Mouse (Mus musculus): ENCODE results near the gene Vgf. TPM values are rescaled to one million over a fixed set of nuclear protein-coding genes. Genes with fewer than 3 reads are reported as not detected.

Vgf gene
- polyA plus RNA-seq, 1 experiment from 2014 or later, result not detected

DNA sequence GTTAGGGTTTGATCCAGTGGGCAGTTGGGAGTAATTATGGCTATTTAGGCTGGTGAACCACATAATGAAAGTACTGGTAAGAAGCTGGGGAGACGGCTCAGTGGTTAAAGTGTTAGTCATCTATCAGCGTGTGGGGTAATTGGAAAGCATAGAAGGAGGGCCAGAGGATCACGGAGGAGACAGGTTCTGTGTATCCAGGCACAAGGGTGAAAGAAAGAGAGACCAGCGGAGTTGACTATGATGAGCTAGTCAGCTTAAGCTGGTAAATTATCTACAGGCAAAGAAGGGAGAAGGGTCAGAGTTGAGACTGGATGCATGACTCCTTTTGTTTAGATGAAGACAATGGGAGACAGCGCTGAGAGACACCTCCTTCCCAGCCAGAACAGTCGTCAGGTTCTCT is 24.9 kb downstream of the Vgf start:
- H3K9ac ChIP-seq, result no peak overlapping the region
- H3K27ac ChIP-seq (replicated peaks), result no peak overlapping the region
- H3K36me3 ChIP-seq (replicated peaks), result no peaks in the 10 kb centered on the region
- H3K4me1 ChIP-seq (replicated peaks), result peaks cover 9% of the 10 kb centered on the region
- 52% methylated on average over 6 of the region's 6 CpGs for WGBS (ENCODE audit: insufficient replicate concordance)
- peaks cover 21% of the 10 kb centered on the region for H3K27me3 ChIP-seq
- H3K4me3 ChIP-seq (replicated peaks), result no peak overlapping the region
- no peak overlapping the region for H3K4me2 ChIP-seq
- no peak for ATAC-seq (ENCODE audit: insufficient read depth)
- no peaks in the 10 kb centered on the region for H3K9me3 ChIP-seq (replicated peaks)

GRCm38 (mm10) chr5:137051914-137052505 is 25.8 kb downstream of the Vgf start:
- ATAC-seq (ENCODE audit: insufficient read depth), result no peak
- H3K27me3 ChIP-seq, result peaks cover 21% of the 10 kb centered on the region
- no peak overlapping the region for H3K27ac ChIP-seq (replicated peaks)
- H3K4me3 ChIP-seq (replicated peaks), result no peak overlapping the region
- no peak overlapping the region for H3K4me2 ChIP-seq
- H3K9ac ChIP-seq, result no peak overlapping the region
- H3K36me3 ChIP-seq (replicated peaks), result no peaks in the 10 kb centered on the region
- WGBS (ENCODE audit: insufficient replicate concordance), result 57% methylated on average over 5 of the region's 5 CpGs
- H3K9me3 ChIP-seq (replicated peaks), result no peaks in the 10 kb centered on the region
- H3K4me1 ChIP-seq (replicated peaks), result 0 out of 2 replicates have a peak, but pooled peaks cover 4% of the 10 kb centered on the region

- WGBS (ENCODE audit: insufficient replicate concordance), result 71% methylated on average over 7 of the region's 7 CpGs
Observed at GRCm38 (mm10) chr5:137054299-137054698, 28.1 kb downstream of the Vgf start.

DNA sequence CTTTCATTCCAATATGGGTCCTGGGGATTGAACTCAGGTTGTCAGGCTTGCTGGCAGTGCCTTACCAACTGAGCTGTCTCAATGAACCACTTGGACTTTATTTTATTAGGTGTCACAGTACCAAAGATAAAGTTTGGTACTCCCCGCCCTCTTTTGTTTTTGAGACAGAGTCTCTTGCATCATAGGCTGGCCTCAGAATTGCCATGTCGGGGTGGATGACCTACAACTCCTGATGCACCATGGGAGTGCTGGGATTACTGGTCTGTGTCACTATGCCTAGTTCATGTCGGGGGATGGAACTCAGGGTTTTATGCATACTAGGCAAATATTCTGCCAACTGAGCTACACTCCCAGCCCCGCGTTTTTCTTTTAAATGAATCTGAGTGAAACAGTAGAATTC is 28.7 kb downstream of the Vgf start:
- Histone ChIP-seq H3K4me1 (replicated peaks) (0 out of 2 replicates have a peak, but pooled peaks cover 4% of the 10 kb centered on the region), H3K9me3 (replicated peaks) (no peaks in the 10 kb centered on the region), H3K4me2 (no peak overlapping the region), H3K9ac (no peak overlapping the region), H3K36me3 (replicated peaks) (no peaks in the 10 kb centered on the region), H3K27ac (replicated peaks) (no peak overlapping the region), H3K27me3 (peaks cover 4% of the 10 kb centered on the region; the same call in 1 of the 2 replicates), H3K4me3 (replicated peaks) (no peak overlapping the region)
- 67% methylated on average over 5 of the region's 5 CpGs for WGBS (ENCODE audit: insufficient replicate concordance)
- no peak for ATAC-seq (ENCODE audit: insufficient read depth)

More at GRCm38 (mm10) chr5:137054299-137054698, 28.1 kb downstream of the Vgf start:
- Histone ChIP-seq H3K4me1 (replicated peaks) (0 out of 2 replicates have a peak, but pooled peaks cover 4% of the 10 kb centered on the region), H3K36me3 (replicated peaks) (no peaks in the 10 kb centered on the region), H3K4me2 (no peak overlapping the region), H3K9me3 (replicated peaks) (no peaks in the 10 kb centered on the region), H3K4me3 (replicated peaks) (no peak overlapping the region), H3K9ac (no peak overlapping the region), H3K27ac (replicated peaks) (no peak overlapping the region), H3K27me3 (0 out of 2 replicates have a peak, but pooled peaks cover 4% of the 10 kb centered on the region)
- ATAC-seq (ENCODE audit: insufficient read depth), result no peak

GRCm38 (mm10) chr5:137061809-137062481 is 35.8 kb downstream of the Vgf start:
- no peaks in the 10 kb centered on the region for H3K36me3 ChIP-seq (replicated peaks)
- no peak overlapping the region for H3K27ac ChIP-seq (replicated peaks)
- H3K27me3 ChIP-seq, result peaks cover 41% of the 10 kb centered on the region
- H3K9me3 ChIP-seq (replicated peaks), result no peaks in the 10 kb centered on the region
- peak; percentile 45; the same call in 1 of the 2 replicates for ATAC-seq (ENCODE audit: insufficient read depth)
- no peak overlapping the region for H3K4me2 ChIP-seq
- no peak overlapping the region for H3K9ac ChIP-seq
- no peaks in the 10 kb centered on the region; the same call in 1 of the 2 replicates for H3K4me1 ChIP-seq (replicated peaks)
- WGBS (ENCODE audit: insufficient replicate concordance), result 13% methylated on average over 12 of the region's 12 CpGs
- H3K4me3 ChIP-seq (replicated peaks), result no peak overlapping the region

DNA sequence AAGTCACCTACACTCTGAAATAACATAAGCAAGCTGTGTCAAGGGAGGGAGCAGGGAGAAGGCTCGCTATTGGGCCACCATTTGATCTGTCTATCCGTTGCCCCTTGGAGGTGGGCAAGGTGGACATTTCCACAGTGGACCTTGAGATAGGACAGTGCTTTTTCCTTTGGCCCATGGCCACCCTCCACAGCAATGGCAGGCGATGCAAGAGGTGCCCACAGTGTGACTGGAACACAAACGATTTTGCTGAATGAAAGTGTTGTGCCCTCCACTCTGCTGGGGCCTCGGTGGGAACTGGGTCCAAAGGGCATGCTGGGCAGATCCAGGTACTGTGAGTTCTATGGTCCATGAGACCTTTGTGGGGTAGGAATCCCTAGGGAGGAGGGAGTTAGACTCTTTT is 36.4 kb downstream of the Vgf start:
- H3K36me3 ChIP-seq (replicated peaks), result no peaks in the 10 kb centered on the region
- H3K9ac ChIP-seq, result no peak overlapping the region
- 70% methylated on average over 5 of the region's 5 CpGs for WGBS (ENCODE audit: insufficient replicate concordance)
- H3K9me3 ChIP-seq (replicated peaks), result no peaks in the 10 kb centered on the region
- no peak overlapping the region for H3K4me3 ChIP-seq (replicated peaks)
- no peak overlapping the region for H3K27ac ChIP-seq (replicated peaks)
- H3K27me3 ChIP-seq, result peaks cover 45% of the 10 kb centered on the region
- ATAC-seq (ENCODE audit: insufficient read depth), result no peak
- no peak overlapping the region for H3K4me2 ChIP-seq
- no peaks in the 10 kb centered on the region; the same call in 1 of the 2 replicates for H3K4me1 ChIP-seq (replicated peaks)

- 61% methylated on average over 6 of the region's 6 CpGs for WGBS (ENCODE audit: insufficient replicate concordance)
- no peak for ATAC-seq (ENCODE audit: insufficient read depth)
Observed at GRCm38 (mm10) chr5:137065454-137065853, 39.3 kb downstream of the Vgf start.

GRCm38 (mm10) chr5:137065923-137066322 is 39.7 kb downstream of the Vgf start:
- peaks cover 56% of the 10 kb centered on the region for H3K27me3 ChIP-seq
- H3K9ac ChIP-seq, result no peak overlapping the region
- WGBS (ENCODE audit: insufficient replicate concordance), result 69% methylated on average over 8 of the region's 8 CpGs
- no peak overlapping the region for H3K4me2 ChIP-seq
- no peaks in the 10 kb centered on the region for H3K9me3 ChIP-seq (replicated peaks)
- no peak overlapping the region for H3K4me3 ChIP-seq (replicated peaks)
- H3K36me3 ChIP-seq (replicated peaks), result no peaks in the 10 kb centered on the region
- H3K27ac ChIP-seq (replicated peaks), result no peak overlapping the region
- no peaks in the 10 kb centered on the region; the same call in 1 of the 2 replicates for H3K4me1 ChIP-seq (replicated peaks)
- no peak for ATAC-seq (ENCODE audit: insufficient read depth)

More at GRCm38 (mm10) chr5:137065454-137065853, 39.3 kb downstream of the Vgf start:
- no peak overlapping the region for H3K4me2 ChIP-seq
- H3K9ac ChIP-seq, result no peak overlapping the region
- peaks cover 53% of the 10 kb centered on the region for H3K27me3 ChIP-seq
- H3K36me3 ChIP-seq (replicated peaks), result no peaks in the 10 kb centered on the region
- no peaks in the 10 kb centered on the region; the same call in 1 of the 2 replicates for H3K4me1 ChIP-seq (replicated peaks)
- H3K9me3 ChIP-seq (replicated peaks), result no peaks in the 10 kb centered on the region
- no peak overlapping the region for H3K4me3 ChIP-seq (replicated peaks)
- H3K27ac ChIP-seq (replicated peaks), result no peak overlapping the region

DNA sequence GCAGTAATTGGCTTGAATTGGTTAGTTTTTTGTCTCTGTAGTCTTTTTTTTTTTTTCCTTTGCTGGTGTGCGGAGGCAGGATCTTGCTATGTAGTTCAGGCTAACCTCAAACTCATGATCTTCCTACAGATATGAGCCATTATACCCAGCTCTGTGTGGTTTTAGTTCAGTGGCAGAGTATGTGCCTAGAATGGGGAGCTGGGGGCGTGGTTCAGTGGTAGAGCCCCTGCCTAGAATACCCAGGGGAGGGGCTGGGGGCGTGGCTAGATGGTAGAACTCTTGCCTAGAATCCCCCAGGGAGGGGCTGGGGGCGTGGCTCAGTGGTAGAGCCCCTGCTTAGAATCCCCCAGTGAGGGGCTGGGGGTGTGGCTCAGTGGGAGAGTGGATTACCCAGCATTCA is 42.5 kb downstream of the Vgf start:
- WGBS (ENCODE audit: insufficient replicate concordance), result 32% methylated on average over 4 of the region's 4 CpGs
- Histone ChIP-seq H3K9me3 (replicated peaks) (no peaks in the 10 kb centered on the region), H3K36me3 (replicated peaks) (no peaks in the 10 kb centered on the region), H3K4me1 (replicated peaks) (peaks cover 14% of the 10 kb centered on the region), H3K9ac (no peak overlapping the region), H3K4me3 (replicated peaks) (no peak overlapping the region), H3K27ac (replicated peaks) (no peak overlapping the region), H3K27me3 (peaks cover 54% of the 10 kb centered on the region), H3K4me2 (no peak overlapping the region)
- no peak for ATAC-seq (ENCODE audit: insufficient read depth)

GRCm38 (mm10) chr5:137070881-137071605 is 44.9 kb downstream of the Vgf start:
- Histone ChIP-seq H3K9me3 (replicated peaks) (no peaks in the 10 kb centered on the region), H3K36me3 (replicated peaks) (no peaks in the 10 kb centered on the region), H3K4me3 (replicated peaks) (no peak overlapping the region), H3K9ac (no peak overlapping the region), H3K4me2 (no peak overlapping the region), H3K27ac (replicated peaks) (no peak overlapping the region), H3K4me1 (replicated peaks) (peaks cover 20% of the 10 kb centered on the region), H3K27me3 (peaks cover 40% of the 10 kb centered on the region)
- 74% methylated on average over 19 of the region's 19 CpGs for WGBS (ENCODE audit: insufficient replicate concordance)
- no peak for ATAC-seq (ENCODE audit: insufficient read depth)

All from liver, embryonic 15.5 days (tissue).